Mouse (Mus musculus): ENCODE measurements at regions not wholly inside any gene's neighbourhood (a gene's known extent, or its start where the extent isn't known, plus 50 kb on each side); places are given as distances from the start of the nearest gene placed in this dataset.

- peak; percentile 29 for DNase-seq (ENCODE audit: low read depth, low spot score)
- Histone ChIP-seq H3K36me3 (ENCODE audit: control insufficient read depth in 1 of 2, insufficient read depth in 2 of 2, low read length in 2 of 2) (peaks cover 0 to 19% of the 10 kb centered on the region in 2 experiments; a peak in 2 of 4 replicates), H3K9me3 (replicated peaks; ENCODE audit: insufficient read depth, low read length) (no peaks in the 10 kb centered on the region), H3K27me3 (ENCODE audit: control insufficient read depth in 1 of 2, insufficient read depth in 2 of 2, low read length in 2 of 2) (no peaks in the 10 kb centered on the region), H3K9ac (ENCODE audit: control insufficient read depth, low read depth, low read length, poor library complexity, severe bottlenecking) (no peak overlapping the region), H3K27ac (ENCODE audit: control insufficient read depth, low read depth, low read length) (no peak overlapping the region), H3K79me2 (ENCODE audit: control insufficient read depth, insufficient read depth, low read length, poor library complexity) (no peaks in the 10 kb centered on the region), H3K4me1 (ENCODE audit: control insufficient read depth in 1 of 2, insufficient read depth in 2 of 2, low read length in 2 of 2) (peaks cover 14 to 16% of the 10 kb centered on the region in 2 experiments), H3K4me3 (ENCODE audit: control insufficient read depth in 1 of 2, insufficient read depth in 1 of 2, low read depth in 2 of 2, low read length in 2 of 2) (no peak overlapping the region)
- TF ChIP-seq RCOR1 (IDR thresholded peaks at IDR 0.05; ENCODE audit: low read depth, low read length) (peak; percentile 88), POLR2AphosphoS5 (IDR thresholded peaks at IDR 0.05; ENCODE audit: borderline replicate concordance, low read depth, low read length) (no peak), EP300 (IDR thresholded peaks at IDR 0.05; ENCODE audit: low read depth in 1 of 2, low read length in 2 of 2) (peak; percentile 44 to 67; a peak in 3 of 4 replicates), GATA1 (IDR thresholded peaks at IDR 0.05; ENCODE audit: low read depth, low read length) (peak; percentile 42; the same call in 1 of the 2 replicates), ETS1 (IDR thresholded peaks at IDR 0.05; ENCODE audit: low read depth, low read length) (0 out of 2 replicates have a peak, but pooled peaks have one; percentile 10), TCF12 (IDR thresholded peaks at IDR 0.05; ENCODE audit: low read depth, low read length) (peak; percentile 67), MEF2A (IDR thresholded peaks at IDR 0.05; ENCODE audit: extremely low read depth, insufficient replicate concordance, low read depth, low read length, poor library complexity, severe bottlenecking) (no peak), ZNF384 (IDR thresholded peaks at IDR 0.05; ENCODE audit: low read depth, low read length) (0 out of 2 replicates have a peak, but pooled peaks have one; percentile 20)
These were observed 541.5 kb upstream of the Vstm2a start for GRCm38 (mm10) chr11:15715987-15716386.

- Histone ChIP-seq H3K36me3 (ENCODE audit: control insufficient read depth in 1 of 2, insufficient read depth in 2 of 2, low read length in 2 of 2) (peaks cover 0 to 19% of the 10 kb centered on the region in 2 experiments; a peak in 2 of 4 replicates), H3K27me3 (ENCODE audit: control insufficient read depth in 1 of 2, insufficient read depth in 2 of 2, low read length in 2 of 2) (no peaks in the 10 kb centered on the region), H3K79me2 (ENCODE audit: control insufficient read depth, insufficient read depth, low read length, poor library complexity) (no peaks in the 10 kb centered on the region), H3K4me1 (ENCODE audit: control insufficient read depth in 1 of 2, insufficient read depth in 2 of 2, low read length in 2 of 2) (peaks cover 14 to 16% of the 10 kb centered on the region in 2 experiments), H3K9ac (ENCODE audit: control insufficient read depth, low read depth, low read length, poor library complexity, severe bottlenecking) (no peak overlapping the region), H3K9me3 (replicated peaks; ENCODE audit: insufficient read depth, low read length) (no peaks in the 10 kb centered on the region), H3K4me3 (ENCODE audit: control insufficient read depth in 1 of 2, insufficient read depth in 1 of 2, low read depth in 2 of 2, low read length in 2 of 2) (no peak overlapping the region), H3K27ac (ENCODE audit: control insufficient read depth, low read depth, low read length) (peak overlapping the region; percentile 43; the same call in 1 of the 2 replicates)
- TF ChIP-seq BHLHE40 (IDR thresholded peaks at IDR 0.05; ENCODE audit: borderline replicate concordance, low read depth, low read length) (peak; percentile 43; the same call in 1 of the 2 replicates), CHD2 (IDR thresholded peaks at IDR 0.05; ENCODE audit: low read length) (no peak), GATA1 (IDR thresholded peaks at IDR 0.05; ENCODE audit: low read depth, low read length) (peak; percentile 87), UBTF (IDR thresholded peaks at IDR 0.05; ENCODE audit: borderline replicate concordance, insufficient read depth, low read depth, low read length) (no peak), SIN3A (IDR thresholded peaks at IDR 0.05; ENCODE audit: low read length) (peak; percentile 60), ETS1 (IDR thresholded peaks at IDR 0.05; ENCODE audit: low read depth, low read length) (peak; percentile 88), RAD21 (IDR thresholded peaks at IDR 0.05; ENCODE audit: low read depth, low read length) (no peak), ZNF384 (IDR thresholded peaks at IDR 0.05; ENCODE audit: low read depth, low read length) (peak; percentile 99), ZKSCAN1 (IDR thresholded peaks at IDR 0.05; ENCODE audit: low read depth, low read length) (no peak; the same call in 1 of the 2 replicates), RCOR1 (IDR thresholded peaks at IDR 0.05; ENCODE audit: low read depth, low read length) (peak; percentile 92), TCF12 (IDR thresholded peaks at IDR 0.05; ENCODE audit: low read depth, low read length) (peak; percentile 92), EP300 (IDR thresholded peaks at IDR 0.05; ENCODE audit: low read depth in 1 of 2, low read length in 2 of 2) (peak; percentile 96), MAZ (IDR thresholded peaks at IDR 0.05; ENCODE audit: low read depth, low read length) (peak; percentile 68; the same call in 1 of the 2 replicates), JUND (IDR thresholded peaks at IDR 0.05; ENCODE audit: low read depth, low read length) (no peak), POLR2A (IDR thresholded peaks at IDR 0.05; ENCODE audit: control insufficient read depth in 1 of 2, insufficient read depth in 1 of 2, low read depth in 1 of 2, low read length in 2 of 2, poor library complexity in 1 of 2) (no peak), MAFK (IDR thresholded peaks at IDR 0.05; ENCODE audit: borderline replicate concordance, low read depth, low read length) (no peak), MYB (IDR thresholded peaks at IDR 0.05; ENCODE audit: low read depth, low read length) (peak; percentile 74), SMC3 (IDR thresholded peaks at IDR 0.05; ENCODE audit: low read depth, low read length) (no peak), TAL1 (IDR thresholded peaks at IDR 0.05; ENCODE audit: low read length) (peak; percentile 53), MXI1 (IDR thresholded peaks at IDR 0.05; ENCODE audit: low read depth, low read length) (0 out of 2 replicates have a peak, but pooled peaks have one; percentile 23), ZC3H11A (IDR thresholded peaks at IDR 0.05; ENCODE audit: low read depth, low read length) (no peak), KAT2A (conservative IDR thresholded peaks at IDR 0.05; ENCODE audit: low read depth, low read length) (no peak), MYC (IDR thresholded peaks at IDR 0.05; ENCODE audit: low read depth, low read length) (peak; percentile 64; the same call in 1 of the 2 replicates)
- peak; percentile 85 for DNase-seq (ENCODE audit: low read depth, low spot score)
These were observed 540.0 kb upstream of the Vstm2a start for GRCm38 (mm10) chr11:15717536-15717935.
